Mouse (Mus musculus) heart, embryonic 11.5 days (tissue): ENCODE measurements around the gene Rfx2. TPM values are rescaled to one million over a fixed set of nuclear protein-coding genes. Genes with fewer than 3 reads are reported as not detected.

Experiments
- ATAC-seq: fragments of 200-750 bp; cut with Nextera tagmentation; replicated peaks from 2 replicates; pipeline ENCODE4 v1.8.0; 2017; ENCODE audit warnings: moderate library complexity; ENCODE audit not compliant: insufficient number of reproducible peaks, low FRiP score, low TSS enrichment
- H3K27ac ChIP-seq: fragments of 300-500 bp; sonication (generic); 2 replicates; pipeline ENCODE4 v1.5.1; 2014; ENCODE audit warnings: mild to moderate bottlenecking, low read depth, low read length
- H3K27me3 ChIP-seq: fragments of 300-500 bp; sonication (generic); 2 replicates; pipeline ENCODE4 v1.6.1; 2014; ENCODE audit warnings: mild to moderate bottlenecking, low read length, mixed read lengths; ENCODE audit not compliant: control insufficient read depth, insufficient read depth
- H3K36me3 ChIP-seq: fragments of 300-500 bp; sonication (generic); 2 replicates; pipeline ENCODE4 v1.6.1; 2014; ENCODE audit warnings: mild to moderate bottlenecking, low read length, moderate library complexity, mixed read lengths; ENCODE audit not compliant: control insufficient read depth, insufficient read depth
- H3K4me1 ChIP-seq: fragments of 300-500 bp; sonication (generic); 2 replicates; pipeline ENCODE4 v1.6.1; 2014; ENCODE audit warnings: low read length; ENCODE audit not compliant: control insufficient read depth, insufficient read depth
- H3K4me2 ChIP-seq: fragments of 300-500 bp; sonication (generic); 2 replicates; pipeline ENCODE4 v1.6.1; 2014; ENCODE audit warnings: mild to moderate bottlenecking, moderate library complexity
- H3K4me3 ChIP-seq: fragments of 300-500 bp; sonication (generic); 2 replicates; pipeline ENCODE4 v1.5.1; 2014; ENCODE audit warnings: low read depth, low read length
- H3K9ac ChIP-seq: fragments of 300-500 bp; sonication (generic); 2 replicates; pipeline ENCODE4 v1.6.1; 2014; ENCODE audit warnings: mild to moderate bottlenecking, low read depth, low read length, moderate library complexity
- H3K9me3 ChIP-seq: fragments of 300-500 bp; sonication (generic); replicated peaks from 2 replicates; pipeline ENCODE4 v1.6.1; 2016; ENCODE audit warnings: low read length; ENCODE audit not compliant: control insufficient read depth
- WGBS: fragments of 180-500 bp; shearing (Covaris S2); extraction: QIAGEN DNeasy Blood & Tissue Kit; methylation state at CpG from one replicate; pipeline ENCODE4 v1.1.7; 2014; ENCODE audit not compliant: insufficient replicate concordance; 5-methylcytosine and 5-hydroxymethylcytosine counted together
- polyA plus RNA-seq: library from polyadenylated mRNA; unstranded; fragments of >200 nt; fragmentation: Nextera tagmentation; extraction: Ambion mirVana; gene quantifications from 2 replicates; pipeline ENCODE4 v1.2.1, GENCODE M21; 2014

Gene Rfx2
- polyA plus RNA-seq, 1 experiment from 2014 or later, result 3.3 TPM

DNA sequence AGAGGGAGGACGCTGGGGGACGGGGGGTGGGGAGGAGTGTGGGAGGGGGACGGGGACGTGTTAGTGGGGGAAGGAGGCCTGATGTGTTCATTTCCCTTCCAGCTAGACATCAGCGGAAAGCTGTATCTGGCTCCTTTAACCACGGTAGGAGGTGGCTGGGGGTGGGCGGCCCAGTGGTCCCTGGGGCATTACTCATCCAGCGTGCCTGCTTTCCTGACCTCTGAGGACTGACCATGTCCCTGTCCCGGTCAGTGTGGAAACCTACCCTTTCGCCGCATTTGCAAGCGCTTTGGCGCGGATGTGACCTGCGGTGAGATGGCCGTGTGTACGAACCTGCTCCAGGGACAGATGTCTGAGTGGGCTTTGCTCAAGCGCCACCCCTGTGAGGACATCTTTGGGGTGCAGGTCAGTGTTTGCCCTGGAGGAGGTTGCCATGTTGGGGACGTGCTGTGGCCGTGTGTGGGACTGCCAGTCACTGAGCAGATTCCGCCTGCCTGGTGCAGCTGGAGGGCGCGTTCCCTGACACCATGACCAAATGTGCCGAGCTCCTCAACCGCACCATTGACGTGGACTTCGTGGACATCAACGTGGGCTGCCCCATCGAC, 63.2 kb downstream of the Rfx2 start:
- no peak for ATAC-seq
- H3K27ac ChIP-seq, result no peak overlapping the region
- no peak overlapping the region for H3K4me2 ChIP-seq
- H3K4me1 ChIP-seq, result peaks cover 12% of the 10 kb centered on the region; the same call in 1 of the 2 replicates
- WGBS, result 96% methylated on average over 29 of the region's 29 CpGs
- H3K27me3 ChIP-seq, result no peaks in the 10 kb centered on the region
- H3K4me3 ChIP-seq, result no peak overlapping the region
- H3K9ac ChIP-seq, result no peak overlapping the region
- no peaks in the 10 kb centered on the region for H3K9me3 ChIP-seq
- peaks cover 26% of the 10 kb centered on the region for H3K36me3 ChIP-seq

DNA sequence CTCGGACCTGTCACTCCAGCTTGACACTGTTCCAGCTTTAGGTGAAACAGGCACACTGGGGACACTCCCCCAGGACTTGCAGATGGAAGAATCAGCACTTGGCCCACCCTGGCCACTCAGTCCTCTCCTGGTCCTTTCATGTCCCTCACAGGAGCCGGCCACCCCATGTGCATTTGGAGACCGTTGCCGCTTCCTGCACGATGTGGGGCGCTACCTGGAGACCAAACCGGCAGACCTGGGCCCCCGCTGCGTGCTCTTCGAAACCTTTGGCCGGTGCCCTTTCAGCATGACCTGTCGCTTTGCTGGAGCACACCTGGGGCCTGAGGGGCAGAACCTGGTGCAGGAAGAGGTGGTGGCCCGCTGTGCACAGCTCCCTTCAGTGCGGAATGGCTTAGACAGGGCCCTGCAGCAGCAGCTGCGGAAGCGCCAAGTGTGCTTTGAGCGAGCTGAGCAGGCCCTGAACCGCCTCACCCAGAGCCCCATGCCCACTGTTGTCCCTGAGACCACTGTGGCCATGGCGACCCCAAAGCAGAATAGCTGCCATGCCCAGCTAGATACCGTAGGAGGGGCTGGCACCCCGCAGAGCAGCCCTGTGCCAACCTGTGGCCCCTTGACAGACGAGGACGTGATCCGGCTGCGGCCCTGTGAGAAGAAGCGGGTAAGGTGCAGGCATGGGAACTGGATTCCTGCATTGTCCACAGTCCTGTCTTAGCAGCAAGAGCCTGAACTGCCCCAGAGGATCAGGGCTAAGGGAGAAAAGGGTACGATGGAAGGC, 64.0 kb downstream of the Rfx2 start:
- no peak overlapping the region for H3K4me3 ChIP-seq
- no peak overlapping the region for H3K4me2 ChIP-seq
- H3K27me3 ChIP-seq, result no peaks in the 10 kb centered on the region; the same call in 1 of the 2 replicates
- 96% methylated on average over 27 of the region's 27 CpGs for WGBS
- ATAC-seq, result no peak
- H3K9ac ChIP-seq, result no peak overlapping the region
- H3K9me3 ChIP-seq, result no peaks in the 10 kb centered on the region
- H3K4me1 ChIP-seq, result peaks cover 18% of the 10 kb centered on the region
- H3K27ac ChIP-seq, result no peak overlapping the region
- H3K36me3 ChIP-seq, result peaks cover 26% of the 10 kb centered on the region

DNA sequence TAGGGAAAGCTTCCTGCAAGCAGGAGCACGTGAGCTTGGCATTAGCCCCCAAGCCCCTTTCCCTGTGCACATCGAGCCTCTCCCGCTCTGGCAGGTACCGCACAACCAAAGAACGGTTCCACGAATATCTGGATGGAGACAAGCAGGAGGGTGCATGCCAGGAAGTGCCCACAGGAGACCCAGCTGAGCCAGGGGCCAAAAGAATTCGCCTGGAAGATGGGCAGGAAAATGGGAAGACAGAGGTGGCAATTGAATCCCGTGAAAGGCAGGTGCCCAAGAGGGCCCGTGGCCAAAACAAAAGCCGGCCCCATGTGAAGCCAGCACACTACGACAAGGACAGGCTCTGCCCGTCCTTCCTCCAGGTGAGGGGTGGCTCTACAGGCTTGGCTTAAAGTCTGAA, 65.4 kb downstream of the Rfx2 start:
- peak overlapping the region; percentile 77 for H3K4me3 ChIP-seq
- no peaks in the 10 kb centered on the region; the same call in 1 of the 2 replicates for H3K27me3 ChIP-seq
- H3K4me2 ChIP-seq, result peak overlapping the region; percentile 71
- H3K9ac ChIP-seq, result peak overlapping the region; percentile 92
- peaks cover 22% of the 10 kb centered on the region for H3K4me1 ChIP-seq
- H3K27ac ChIP-seq, result 0 out of 2 replicates have a peak overlapping the region, but pooled peaks have one; percentile 97
- H3K36me3 ChIP-seq, result peaks cover 24% of the 10 kb centered on the region
- ATAC-seq, result no peak
- no peaks in the 10 kb centered on the region for H3K9me3 ChIP-seq
- WGBS, result 51% methylated on average over 12 of the region's 12 CpGs

DNA sequence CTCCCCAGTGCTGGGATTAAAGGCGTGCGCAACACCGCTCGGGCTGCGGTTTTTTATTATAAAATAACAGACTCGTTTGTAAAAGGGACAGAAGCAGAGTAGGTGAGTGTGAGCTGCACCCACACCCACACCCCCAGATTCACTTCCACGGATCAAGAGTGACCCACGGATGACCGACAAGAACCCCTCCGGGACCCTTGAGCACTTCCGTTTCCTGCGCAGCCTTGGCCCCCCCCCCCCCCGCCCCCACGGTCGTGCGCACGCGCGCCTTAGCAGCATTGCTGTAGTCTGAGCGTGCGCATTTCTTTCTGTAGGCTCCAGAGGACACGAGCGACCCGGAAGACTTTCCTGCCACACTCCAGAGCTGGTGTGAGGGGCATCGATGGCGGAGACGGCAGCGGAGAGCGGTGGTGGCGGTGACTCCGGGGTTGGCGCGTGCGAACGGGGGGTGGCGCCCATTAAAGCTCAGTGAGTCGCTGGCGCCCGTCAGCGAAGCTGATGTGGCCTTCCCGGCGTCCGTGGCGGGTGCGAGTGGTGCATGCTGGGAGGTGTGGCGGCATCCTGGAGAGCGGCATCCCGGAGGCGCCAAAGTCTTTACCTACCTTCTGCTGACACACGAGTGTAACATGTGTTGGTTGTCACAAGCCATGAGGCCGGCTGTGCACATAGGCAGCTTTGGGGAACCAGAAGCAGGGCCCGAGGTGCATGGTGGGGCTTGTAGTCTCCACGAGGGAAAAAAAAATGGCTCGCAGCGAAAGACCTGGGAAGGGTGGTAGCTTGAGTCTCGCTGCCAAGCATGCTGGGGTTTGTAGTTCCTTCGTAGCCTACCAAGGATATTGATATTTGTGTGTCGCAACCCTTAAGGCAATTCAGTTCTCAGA, 66.1 kb downstream of the Rfx2 start, which contains the start of gene Dus3l:
Gene Dus3l (plus strand): TSS at position 284 of the 881 bp plus-strand sequence.
- H3K4me3 ChIP-seq, result peak within 1 kb of the TSS; percentile 77
- WGBS, result 2% methylated on average over 58 of the region's 58 CpGs

DNA sequence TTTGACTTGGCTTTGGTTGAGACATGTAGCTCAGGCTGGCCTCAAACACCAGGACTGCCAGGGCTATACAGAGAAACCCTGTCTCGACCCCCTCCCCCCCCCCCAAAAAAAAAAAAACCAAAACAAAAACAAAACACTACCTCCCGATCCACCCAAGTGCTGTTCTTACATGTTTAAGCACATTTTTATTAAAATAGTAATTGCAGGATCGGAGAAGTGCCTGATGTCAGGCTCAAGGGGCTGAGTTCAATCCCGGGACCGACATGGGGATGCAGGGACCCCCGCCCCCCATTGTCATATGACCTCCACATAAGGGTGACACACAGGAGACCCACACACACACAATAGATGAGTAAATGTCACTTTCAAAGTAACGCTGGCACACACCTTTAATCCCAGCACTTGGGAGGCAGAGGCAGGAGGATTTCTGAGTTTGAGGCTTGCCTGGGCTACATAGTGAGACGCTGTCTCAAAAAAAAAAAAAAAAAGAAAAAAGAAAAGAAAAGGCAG, 67.0 kb downstream of the Rfx2 start:
- Histone ChIP-seq H3K4me3 (peak overlapping the region; percentile 77), H3K27me3 (peaks cover 2% of the 10 kb centered on the region; the same call in 1 of the 2 replicates), H3K4me2 (peak overlapping the region; percentile 71), H3K36me3 (peaks cover 18% of the 10 kb centered on the region), H3K27ac (peak overlapping the region; percentile 97; the same call in 1 of the 2 replicates), H3K9ac (no peak overlapping the region), H3K4me1 (peaks cover 24% of the 10 kb centered on the region), H3K9me3 (no peaks in the 10 kb centered on the region)
- WGBS, result 66% methylated on average over 8 of the region's 8 CpGs
- ATAC-seq, result no peak

More for the DNA sequence above, 66.1 kb downstream of the Rfx2 start, which contains the start of gene Dus3l:
- Histone ChIP-seq H3K4me2 (peak within 1 kb of the TSS; percentile 71), H3K36me3 (peaks cover 24% of the 10 kb centered on the region), H3K9me3 (no peaks in the 10 kb centered on the region), H3K27ac (peak within 1 kb of the TSS; percentile 97), H3K27me3 (no peaks in the 10 kb centered on the region; the same call in 1 of the 2 replicates), H3K9ac (peak within 1 kb of the TSS; percentile 92), H3K4me1 (peaks cover 22% of the 10 kb centered on the region)
- ATAC-seq, result peak; percentile 68

DNA sequence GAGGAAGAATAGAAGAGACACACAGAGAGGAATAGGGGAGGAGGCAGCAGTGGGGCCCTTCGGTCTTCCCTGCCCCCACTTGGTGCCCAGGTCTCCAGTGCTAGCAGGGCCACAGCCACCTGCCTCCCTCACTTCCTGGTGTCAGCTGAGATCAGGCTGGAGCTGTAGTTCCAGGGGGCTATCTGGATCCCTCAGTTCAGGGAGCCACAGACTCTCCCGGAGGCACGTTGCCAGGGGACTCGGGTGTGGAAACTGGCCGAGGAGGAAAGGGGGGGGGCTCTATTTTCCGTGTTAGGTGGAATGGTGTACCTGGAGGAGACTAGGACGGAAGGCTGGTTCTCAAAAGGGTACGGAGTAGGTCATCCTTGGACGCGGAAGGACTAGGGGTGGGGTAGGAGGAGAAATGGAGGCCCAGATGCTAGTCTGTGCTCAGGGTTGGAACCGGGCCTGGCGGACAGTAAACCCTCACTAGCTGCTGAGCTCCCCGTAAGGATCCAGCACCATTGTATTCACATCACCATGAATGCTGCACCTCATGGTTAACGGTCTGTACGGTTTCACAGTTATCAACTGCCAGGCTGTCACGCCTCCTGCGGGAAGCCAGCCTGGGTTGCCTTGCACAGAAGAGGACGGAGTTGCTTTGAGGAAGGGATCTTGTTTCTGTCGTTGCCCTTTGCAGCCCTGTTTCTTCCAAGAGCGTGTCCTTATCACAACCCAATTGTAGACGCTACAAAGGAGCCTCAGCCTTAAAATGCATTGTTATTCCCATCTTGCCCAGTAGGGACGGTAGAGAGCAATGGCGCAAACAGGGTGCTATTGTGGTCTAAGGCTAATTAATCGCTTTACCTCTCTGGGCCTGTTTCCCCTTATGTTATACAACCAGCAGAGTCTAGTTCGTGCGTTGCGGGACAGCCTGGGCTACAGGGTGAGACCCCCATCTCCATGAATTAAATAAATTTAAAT, 67.8 kb downstream of the Rfx2 start:
- no peak for ATAC-seq
- Histone ChIP-seq H3K4me2 (peak overlapping the region; percentile 86), H3K27ac (peak overlapping the region; percentile 85), H3K9ac (peak overlapping the region; percentile 0; the same call in 1 of the 2 replicates), H3K36me3 (peaks cover 11% of the 10 kb centered on the region), H3K9me3 (no peaks in the 10 kb centered on the region; the same call in 1 of the 2 replicates), H3K4me3 (no peak overlapping the region; the same call in 1 of the 2 replicates), H3K27me3 (peaks cover 5% of the 10 kb centered on the region), H3K4me1 (peaks cover 24% of the 10 kb centered on the region)
- 41% methylated on average over 27 of the region's 27 CpGs for WGBS

GRCm38 (mm10) chr17:56761991-56762410, 68.8 kb downstream of the Rfx2 start:
- ATAC-seq, result peak; percentile 68
- peak overlapping the region; percentile 85 for H3K27ac ChIP-seq
- H3K4me1 ChIP-seq, result peaks cover 34% of the 10 kb centered on the region

More at GRCm38 (mm10) chr17:56761991-56762410, 68.8 kb downstream of the Rfx2 start:
- Histone ChIP-seq H3K4me3 (peak overlapping the region; percentile 47), H3K9me3 (no peaks in the 10 kb centered on the region; the same call in 1 of the 2 replicates), H3K9ac (peak overlapping the region; percentile 69), H3K36me3 (peaks cover 3% of the 10 kb centered on the region), H3K4me2 (peak overlapping the region; percentile 86), H3K27me3 (peaks cover 15% of the 10 kb centered on the region)
- WGBS, result under 1% methylated on average over 28 of the region's 28 CpGs
